Mouse (Mus musculus): ENCODE measurements around the gene Rbp3. TPM values are rescaled to one million over a fixed set of nuclear protein-coding genes. Genes with fewer than 3 reads are reported as not detected.

Rbp3 gene
- polyA plus RNA-seq, 1 experiment from 2014 or later = not detected

GRCm38 (mm10) chr14:33958186-33958585, 4.4 kb downstream of the Rbp3 start:
- Histone ChIP-seq H3K9ac (ENCODE audit: low read length) (no peak overlapping the region), H3K4me2 (ENCODE audit: low read depth, severe bottlenecking) (no peak overlapping the region), H3K27me3 (ENCODE audit: control insufficient read depth, insufficient read depth, low read length) (no peaks in the 10 kb centered on the region), H3K9me3 (ENCODE audit: control insufficient read depth, low read length) (no peaks in the 10 kb centered on the region), H3K4me1 (ENCODE audit: control insufficient read depth, insufficient read depth, low read length) (no peaks in the 10 kb centered on the region), H3K4me3 (ENCODE audit: low read depth, low read length) (no peak overlapping the region), H3K27ac (replicated peaks; ENCODE audit: low read depth, low read length) (no peak overlapping the region), H3K36me3 (ENCODE audit: control insufficient read depth, insufficient read depth, low read length) (no peaks in the 10 kb centered on the region)
- 91% methylated on average over 4 of the region's 4 CpGs for whole genome bisulfite sequencing
- DNase-seq (ENCODE audit: low spot score) (no peak), ATAC-seq (ENCODE audit: insufficient number of reproducible peaks, low FRiP score, low TSS enrichment, low read depth) (no peak)

- Histone ChIP-seq H3K4me3 (ENCODE audit: low read depth, low read length) (no peak overlapping the region), H3K9me3 (ENCODE audit: control insufficient read depth, low read length) (no peaks in the 10 kb centered on the region), H3K9ac (ENCODE audit: low read length) (no peak overlapping the region), H3K27me3 (ENCODE audit: control insufficient read depth, insufficient read depth, low read length) (no peaks in the 10 kb centered on the region), H3K4me2 (ENCODE audit: low read depth, severe bottlenecking) (no peak overlapping the region), H3K4me1 (ENCODE audit: control insufficient read depth, insufficient read depth, low read length) (no peaks in the 10 kb centered on the region), H3K27ac (replicated peaks; ENCODE audit: low read depth, low read length) (no peak overlapping the region), H3K36me3 (ENCODE audit: control insufficient read depth, insufficient read depth, low read length) (no peaks in the 10 kb centered on the region)
- ATAC-seq (ENCODE audit: insufficient number of reproducible peaks, low FRiP score, low TSS enrichment, low read depth) = no peak
- 71% methylated on average over 3 of the region's 3 CpGs for WGBS
- DNase-seq (ENCODE audit: low spot score) = no peak
These were observed 5.0 kb downstream of the Rbp3 start for GRCm38 (mm10) chr14:33958841-33959240.

GRCm38 (mm10) chr14:33959341-33959740, 5.5 kb downstream of the Rbp3 start:
- H3K4me3 ChIP-seq (ENCODE audit: low read depth, low read length) = no peak overlapping the region
- no peak overlapping the region for H3K4me2 ChIP-seq (ENCODE audit: low read depth, severe bottlenecking)
- no peaks in the 10 kb centered on the region for H3K27me3 ChIP-seq (ENCODE audit: control insufficient read depth, insufficient read depth, low read length)
- no peaks in the 10 kb centered on the region for H3K9me3 ChIP-seq (ENCODE audit: control insufficient read depth, low read length)
- H3K9ac ChIP-seq (ENCODE audit: low read length) = no peak overlapping the region
- H3K4me1 ChIP-seq (ENCODE audit: control insufficient read depth, insufficient read depth, low read length) = no peaks in the 10 kb centered on the region
- peak; percentile 65 for DNase-seq (ENCODE audit: low spot score)
- 14% methylated on average over 9 of the region's 9 CpGs for WGBS
- no peaks in the 10 kb centered on the region for H3K36me3 ChIP-seq (ENCODE audit: control insufficient read depth, insufficient read depth, low read length)
- H3K27ac ChIP-seq (replicated peaks; ENCODE audit: low read depth, low read length) = no peak overlapping the region
- no peak for ATAC-seq (ENCODE audit: insufficient number of reproducible peaks, low FRiP score, low TSS enrichment, low read depth)

- H3K4me2 ChIP-seq (ENCODE audit: low read depth, severe bottlenecking) = no peak overlapping the region
- H3K9ac ChIP-seq (ENCODE audit: low read length) = no peak overlapping the region
- ATAC-seq (ENCODE audit: insufficient number of reproducible peaks, low FRiP score, low TSS enrichment, low read depth) = no peak
- no peaks in the 10 kb centered on the region for H3K4me1 ChIP-seq (ENCODE audit: control insufficient read depth, insufficient read depth, low read length)
- no peak overlapping the region for H3K4me3 ChIP-seq (ENCODE audit: low read depth, low read length)
- WGBS = 63% methylated on average over 7 of the region's 7 CpGs
- no peaks in the 10 kb centered on the region for H3K27me3 ChIP-seq (ENCODE audit: control insufficient read depth, insufficient read depth, low read length)
- H3K27ac ChIP-seq (replicated peaks; ENCODE audit: low read depth, low read length) = no peak overlapping the region
- DNase-seq (ENCODE audit: low spot score) = no peak
- no peaks in the 10 kb centered on the region for H3K36me3 ChIP-seq (ENCODE audit: control insufficient read depth, insufficient read depth, low read length)
- no peaks in the 10 kb centered on the region for H3K9me3 ChIP-seq (ENCODE audit: control insufficient read depth, low read length)
These were observed 11.9 kb downstream of the Rbp3 start for GRCm38 (mm10) chr14:33965675-33966074.

GRCm38 (mm10) chr14:33972679-33973078, 18.9 kb downstream of the Rbp3 start:
- Histone ChIP-seq H3K9ac (ENCODE audit: low read length) (no peak overlapping the region), H3K36me3 (ENCODE audit: control insufficient read depth, insufficient read depth, low read length) (no peaks in the 10 kb centered on the region), H3K4me3 (ENCODE audit: low read depth, low read length) (no peak overlapping the region), H3K27ac (replicated peaks; ENCODE audit: low read depth, low read length) (no peak overlapping the region), H3K4me1 (ENCODE audit: control insufficient read depth, insufficient read depth, low read length) (no peaks in the 10 kb centered on the region; the same call in 1 of the 2 replicates), H3K4me2 (ENCODE audit: low read depth, severe bottlenecking) (no peak overlapping the region), H3K27me3 (ENCODE audit: control insufficient read depth, insufficient read depth, low read length) (0 out of 2 replicates have a peak, but pooled peaks cover 2% of the 10 kb centered on the region), H3K9me3 (ENCODE audit: control insufficient read depth, low read length) (no peaks in the 10 kb centered on the region)
- peak; percentile 46 for DNase-seq (ENCODE audit: low spot score)
- 53% methylated on average over 7 of the region's 7 CpGs for WGBS
- no peak for ATAC-seq (ENCODE audit: insufficient number of reproducible peaks, low FRiP score, low TSS enrichment, low read depth)

- 0 out of 2 replicates have a peak, but pooled peaks cover 7% of the 10 kb centered on the region for H3K27me3 ChIP-seq (ENCODE audit: control insufficient read depth, insufficient read depth, low read length)
- no peak overlapping the region for H3K4me2 ChIP-seq (ENCODE audit: low read depth, severe bottlenecking)
- no peak overlapping the region for H3K9ac ChIP-seq (ENCODE audit: low read length)
- H3K9me3 ChIP-seq (ENCODE audit: control insufficient read depth, low read length) = no peaks in the 10 kb centered on the region
- H3K27ac ChIP-seq (replicated peaks; ENCODE audit: low read depth, low read length) = no peak overlapping the region
- peaks cover 2% of the 10 kb centered on the region; the same call in 1 of the 2 replicates for H3K4me1 ChIP-seq (ENCODE audit: control insufficient read depth, insufficient read depth, low read length)
- no peaks in the 10 kb centered on the region for H3K36me3 ChIP-seq (ENCODE audit: control insufficient read depth, insufficient read depth, low read length)
- WGBS = 73% methylated on average over 5 of the region's 5 CpGs
- H3K4me3 ChIP-seq (ENCODE audit: low read depth, low read length) = no peak overlapping the region
- DNase-seq (ENCODE audit: low spot score) = no peak
- ATAC-seq (ENCODE audit: insufficient number of reproducible peaks, low FRiP score, low TSS enrichment, low read depth) = no peak
These were observed 20.9 kb downstream of the Rbp3 start for GRCm38 (mm10) chr14:33974752-33975151.

- H3K27ac ChIP-seq (replicated peaks; ENCODE audit: low read depth, low read length) = no peak overlapping the region
- H3K9me3 ChIP-seq (ENCODE audit: control insufficient read depth, low read length) = no peaks in the 10 kb centered on the region
- H3K4me3 ChIP-seq (ENCODE audit: low read depth, low read length) = no peak overlapping the region
- 0 out of 2 replicates have a peak, but pooled peaks cover 7% of the 10 kb centered on the region for H3K27me3 ChIP-seq (ENCODE audit: control insufficient read depth, insufficient read depth, low read length)
- 34% methylated on average over 7 of the region's 7 CpGs for WGBS
- H3K36me3 ChIP-seq (ENCODE audit: control insufficient read depth, insufficient read depth, low read length) = no peaks in the 10 kb centered on the region
- H3K4me1 ChIP-seq (ENCODE audit: control insufficient read depth, insufficient read depth, low read length) = peaks cover 2% of the 10 kb centered on the region; the same call in 1 of the 2 replicates
- ATAC-seq (ENCODE audit: insufficient number of reproducible peaks, low FRiP score, low TSS enrichment, low read depth) = no peak
- H3K4me2 ChIP-seq (ENCODE audit: low read depth, severe bottlenecking) = no peak overlapping the region
- no peak for DNase-seq (ENCODE audit: low spot score)
- H3K9ac ChIP-seq (ENCODE audit: low read length) = no peak overlapping the region
These were observed 23.9 kb downstream of the Rbp3 start for GRCm38 (mm10) chr14:33977748-33978147.

- H3K36me3 ChIP-seq (ENCODE audit: control insufficient read depth, insufficient read depth, low read length) = no peaks in the 10 kb centered on the region
- no peak within 1 kb of the TSS for H3K9ac ChIP-seq (ENCODE audit: low read length)
- peaks cover 2% of the 10 kb centered on the region; the same call in 1 of the 2 replicates for H3K4me1 ChIP-seq (ENCODE audit: control insufficient read depth, insufficient read depth, low read length)
- ATAC-seq (ENCODE audit: insufficient number of reproducible peaks, low FRiP score, low TSS enrichment, low read depth) = peak; percentile 73; the same call in 1 of the 2 replicates
- no peaks in the 10 kb centered on the region for H3K9me3 ChIP-seq (ENCODE audit: control insufficient read depth, low read length)
- DNase-seq (ENCODE audit: low spot score) = peak; percentile 65
- peak within 1 kb of the TSS; percentile 69 for H3K4me2 ChIP-seq (ENCODE audit: low read depth, severe bottlenecking)
- no peak within 1 kb of the TSS for H3K27ac ChIP-seq (replicated peaks; ENCODE audit: low read depth, low read length)
- H3K4me3 ChIP-seq (ENCODE audit: low read depth, low read length) = peak within 1 kb of the TSS; percentile 38
- H3K27me3 ChIP-seq (ENCODE audit: control insufficient read depth, insufficient read depth, low read length) = 0 out of 2 replicates have a peak, but pooled peaks cover 7% of the 10 kb centered on the region
- WGBS = 1% methylated on average over 25 of the region's 25 CpGs
These were observed 24.8 kb downstream of the Rbp3 start, which contains the start of gene Zfp488 for GRCm38 (mm10) chr14:33978604-33979059. Zfp488 (minus strand) TSS chr14:33978764.

- Histone ChIP-seq H3K27me3 (ENCODE audit: control insufficient read depth, insufficient read depth, low read length) (no peaks in the 10 kb centered on the region), H3K4me3 (ENCODE audit: low read depth, low read length) (no peak overlapping the region), H3K27ac (replicated peaks; ENCODE audit: low read depth, low read length) (no peak overlapping the region), H3K9ac (ENCODE audit: low read length) (no peak overlapping the region), H3K4me1 (ENCODE audit: control insufficient read depth, insufficient read depth, low read length) (no peaks in the 10 kb centered on the region), H3K36me3 (ENCODE audit: control insufficient read depth, insufficient read depth, low read length) (no peaks in the 10 kb centered on the region), H3K4me2 (ENCODE audit: low read depth, severe bottlenecking) (no peak overlapping the region), H3K9me3 (ENCODE audit: control insufficient read depth, low read length) (no peaks in the 10 kb centered on the region)
- no peak for DNase-seq (ENCODE audit: low spot score)
- WGBS = 74% methylated on average over 3 of the region's 3 CpGs
- no peak for ATAC-seq (ENCODE audit: insufficient number of reproducible peaks, low FRiP score, low TSS enrichment, low read depth)
These were observed 35.4 kb downstream of the Rbp3 start for GRCm38 (mm10) chr14:33989201-33989600.

Measured in limb, embryonic 11.5 days (tissue).